In the genomic region with DNA sequence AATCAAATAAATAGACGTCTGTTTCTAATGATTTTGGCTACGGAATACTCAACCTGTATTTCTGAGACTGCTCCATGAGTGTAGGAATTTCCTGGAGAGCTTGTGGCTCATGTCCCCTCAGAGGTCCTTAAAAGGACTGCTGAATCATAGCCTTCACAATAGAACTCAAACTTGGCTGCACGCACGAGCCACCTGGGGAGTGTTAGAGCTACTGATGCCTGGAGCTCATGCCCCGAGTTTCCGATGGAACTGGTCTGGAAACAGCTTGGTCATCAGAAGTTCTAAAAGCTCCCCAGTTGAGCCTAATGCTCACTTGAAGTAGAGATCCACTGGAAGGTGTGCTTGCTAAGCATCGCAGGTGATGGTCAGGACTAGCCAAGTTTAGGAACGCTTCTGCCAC, we compare ENCODE assay signal across 17 mouse cellular contexts.
"Had no signal": no experiment of that assay in that cellular context is flagged by ENCODE, and none has a peak within 500 bp of the region (broad histone marks: within the 10 kb centered on the region; RNA-seq: fewer than 3 reads in every experiment).

No protein-coding gene starts in this region.

- H3K4me3 ChIP-seq: lung, embryonic 15.5 days; megakaryocyte, embryonic 14.5 days; midbrain, embryonic 13.5 days; midbrain, embryonic 15.5 days; neural tube, embryonic 12.5 days; stomach, embryonic 15.5 days had no signal

- H3K4me1 ChIP-seq: megakaryocyte, embryonic 14.5 days; midbrain, embryonic 13.5 days; midbrain, embryonic 15.5 days; neural tube, embryonic 12.5 days had no signal

- H3K27me3 ChIP-seq: lung, embryonic 15.5 days; megakaryocyte, embryonic 14.5 days; midbrain, embryonic 15.5 days; neural tube, embryonic 12.5 days; stomach, embryonic 15.5 days had no signal

- DNase-seq: liver, postnatal 0 days; lung, adult 2 months; lung, postnatal 14 days; lung, postnatal 36 days; right cerebral cortex, postnatal 14 days; thymus, adult 2 months; thymus, postnatal 25 days; thymus, postnatal 4 days had no signal

- H3K4me2 ChIP-seq: lung, embryonic 15.5 days; midbrain, embryonic 11.5 days; midbrain, embryonic 13.5 days; midbrain, embryonic 15.5 days; neural tube, embryonic 12.5 days; stomach, embryonic 15.5 days had no signal

- H3K27ac ChIP-seq: lung, embryonic 15.5 days; macrophage; midbrain, embryonic 13.5 days; midbrain, embryonic 15.5 days; neural tube, embryonic 12.5 days; stomach, embryonic 15.5 days; stomach, postnatal 0 days had no signal

- H3K36me3 ChIP-seq: lung, embryonic 15.5 days; midbrain, embryonic 13.5 days; midbrain, embryonic 15.5 days; neural tube, embryonic 12.5 days; stomach, embryonic 15.5 days had no signal

- H3K9me3 ChIP-seq: lung, embryonic 15.5 days; midbrain, embryonic 13.5 days; midbrain, embryonic 15.5 days; neural tube, embryonic 12.5 days; stomach, embryonic 15.5 days had no signal

- ATAC-seq: liver, postnatal 0 days; midbrain, embryonic 13.5 days; midbrain, embryonic 15.5 days had no signal

- H3K9ac ChIP-seq: liver, postnatal 0 days; lung, embryonic 15.5 days; midbrain, embryonic 13.5 days; midbrain, embryonic 15.5 days; neural tube, embryonic 12.5 days; stomach, embryonic 15.5 days had no signal
